Mouse (Mus musculus): ENCODE data around the gene Olfr1371. TPM values are rescaled to one million over a fixed set of nuclear protein-coding genes. Genes with fewer than 3 reads are reported as not detected.

Olfr1371 gene
- not detected in 2 replicates for polyA plus RNA-seq (2015; fragmentation: Nextera tagmentation; extraction: Ambion mirVana)

GRCm38 (mm10) chr11:52213887-52214286 lies at the start of gene Olfr1371:
Gene Olfr1371, minus strand, starts transcription at chr11:52213987.
- no peaks in the 10 kb centered on the region for H3K9me3 ChIP-seq (replicated peaks)
- H3K4me3 ChIP-seq, result no peak within 1 kb of the TSS
- H3K27ac ChIP-seq, result no peak within 1 kb of the TSS
- H3K4me2 ChIP-seq, result no peak within 1 kb of the TSS
- no peaks in the 10 kb centered on the region for H3K36me3 ChIP-seq
- H3K4me1 ChIP-seq (replicated peaks), result no peaks in the 10 kb centered on the region
- no peak for ATAC-seq (replicated peaks; ENCODE audit: insufficient number of reproducible peaks, insufficient read depth, low FRiP score, low read depth)
- no peak within 1 kb of the TSS for H3K9ac ChIP-seq
- no peaks in the 10 kb centered on the region for H3K27me3 ChIP-seq

DNA sequence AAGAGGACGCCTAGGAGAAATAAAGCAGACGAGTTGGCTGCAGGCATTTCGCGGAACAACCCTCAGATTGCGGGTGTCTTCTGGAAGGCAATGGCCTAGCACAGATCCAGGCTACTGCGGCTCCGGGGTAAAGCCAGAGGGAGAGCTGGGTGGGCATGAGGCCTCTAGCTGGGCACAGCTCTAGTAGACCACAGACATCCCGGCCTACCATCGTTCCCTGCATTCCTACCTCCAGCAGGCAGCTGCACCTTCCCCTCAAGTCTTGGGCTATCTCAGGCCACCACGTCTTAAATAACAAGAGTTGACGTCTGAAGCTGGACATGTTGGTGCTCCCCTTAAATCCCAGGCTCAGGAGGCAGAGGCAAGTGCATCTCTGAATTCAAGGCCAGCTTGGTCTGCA lies 48.6 kb upstream of the Olfr1371 start:
- Histone ChIP-seq H3K27ac (no peak overlapping the region), H3K9me3 (replicated peaks) (no peaks in the 10 kb centered on the region), H3K9ac (no peak overlapping the region), H3K27me3 (no peaks in the 10 kb centered on the region), H3K4me2 (no peak overlapping the region), H3K36me3 (no peaks in the 10 kb centered on the region), H3K4me3 (no peak overlapping the region), H3K4me1 (replicated peaks) (peaks cover 21% of the 10 kb centered on the region)
- WGBS, result 86% methylated on average over 11 of the region's 11 CpGs
- no peak for ATAC-seq (replicated peaks; ENCODE audit: insufficient number of reproducible peaks, insufficient read depth, low FRiP score, low read depth)

DNA sequence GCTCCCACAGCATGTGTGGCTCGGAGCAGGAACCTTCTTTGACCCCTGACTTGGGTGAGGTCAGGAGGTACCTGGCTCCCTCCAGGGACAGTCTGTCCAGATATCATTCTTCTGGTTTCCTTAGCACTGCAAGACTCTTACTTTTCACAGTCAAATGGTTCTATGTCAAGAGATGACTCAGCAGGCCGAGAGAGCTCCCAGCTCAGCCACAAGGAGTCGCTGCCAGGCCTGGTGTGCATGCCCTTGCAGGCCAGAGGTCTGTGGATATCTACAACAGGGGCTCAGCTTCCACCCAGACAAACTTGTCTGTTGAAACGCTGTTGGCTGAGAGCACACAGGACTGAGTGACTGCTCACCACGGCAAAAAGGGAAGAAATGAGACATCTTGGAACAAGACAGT lies 48.1 kb upstream of the Olfr1371 start:
- Histone ChIP-seq H3K9ac (no peak overlapping the region), H3K36me3 (no peaks in the 10 kb centered on the region), H3K27ac (no peak overlapping the region), H3K9me3 (replicated peaks) (no peaks in the 10 kb centered on the region), H3K4me2 (no peak overlapping the region), H3K27me3 (no peaks in the 10 kb centered on the region), H3K4me3 (no peak overlapping the region), H3K4me1 (replicated peaks) (peaks cover 21% of the 10 kb centered on the region)
- ATAC-seq (replicated peaks; ENCODE audit: insufficient number of reproducible peaks, insufficient read depth, low FRiP score, low read depth), result no peak
- WGBS, result 38% methylated on average over 5 of the region's 5 CpGs

- no peak for ATAC-seq (replicated peaks; ENCODE audit: insufficient number of reproducible peaks, insufficient read depth, low FRiP score, low read depth)
- Histone ChIP-seq H3K36me3 (no peaks in the 10 kb centered on the region), H3K9me3 (replicated peaks) (no peaks in the 10 kb centered on the region), H3K27me3 (no peaks in the 10 kb centered on the region), H3K27ac (no peak overlapping the region), H3K9ac (no peak overlapping the region), H3K4me2 (no peak overlapping the region), H3K4me1 (replicated peaks) (peaks cover 12% of the 10 kb centered on the region), H3K4me3 (no peak overlapping the region)
- WGBS, result 81% methylated on average over 4 of the region's 4 CpGs
These were observed 47.1 kb upstream of the Olfr1371 start for GRCm38 (mm10) chr11:52260878-52261277.

DNA sequence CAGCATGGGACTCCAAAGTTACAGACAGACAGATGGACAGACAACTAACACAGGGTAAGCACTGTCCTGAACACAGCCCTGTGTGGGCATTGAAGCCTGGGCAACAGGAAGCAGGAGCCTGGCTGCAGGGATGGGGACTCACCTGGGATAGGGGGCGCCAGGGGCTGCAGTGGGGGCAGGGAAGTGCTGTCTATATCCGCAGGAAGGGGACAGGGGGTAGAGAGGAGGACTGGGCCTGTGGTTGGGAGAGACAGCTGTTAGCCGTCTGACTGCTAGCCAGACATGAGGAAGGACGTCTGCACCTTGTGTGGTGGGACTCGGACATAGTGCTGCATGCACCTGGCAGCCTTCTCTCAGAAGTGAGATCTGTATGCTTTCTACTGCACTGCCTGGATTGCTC lies 44.9 kb upstream of the Olfr1371 start:
- Histone ChIP-seq H3K9ac (no peak overlapping the region), H3K27ac (no peak overlapping the region), H3K9me3 (replicated peaks) (no peaks in the 10 kb centered on the region), H3K4me2 (no peak overlapping the region), H3K4me3 (no peak overlapping the region), H3K27me3 (no peaks in the 10 kb centered on the region), H3K4me1 (replicated peaks) (peaks cover 7% of the 10 kb centered on the region; the same call in 1 of the 2 replicates), H3K36me3 (no peaks in the 10 kb centered on the region)
- ATAC-seq (replicated peaks; ENCODE audit: insufficient number of reproducible peaks, insufficient read depth, low FRiP score, low read depth), result no peak
- WGBS, result 73% methylated on average over 5 of the region's 5 CpGs

DNA sequence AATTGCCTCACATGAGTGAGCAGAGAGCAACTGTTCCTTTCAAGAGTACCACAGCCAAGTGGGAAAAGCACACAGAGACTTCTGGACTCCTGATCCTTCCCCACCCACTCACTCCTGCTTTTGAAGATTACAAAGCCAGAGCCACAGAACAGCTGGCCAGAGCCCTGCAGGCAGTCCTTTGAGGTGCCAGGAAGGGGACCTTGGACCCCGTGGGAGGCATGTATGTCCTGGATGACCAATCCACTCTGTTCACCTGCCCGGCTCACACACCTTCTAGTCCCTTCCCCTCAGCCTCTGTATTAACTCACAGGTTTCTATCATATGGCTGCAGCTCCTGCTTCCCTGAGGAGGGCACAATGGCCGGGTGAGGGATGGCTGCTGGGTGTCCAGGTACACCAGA lies 43.6 kb upstream of the Olfr1371 start:
- WGBS, result 90% methylated on average over 3 of the region's 3 CpGs
- Histone ChIP-seq H3K27me3 (no peaks in the 10 kb centered on the region), H3K36me3 (no peaks in the 10 kb centered on the region), H3K27ac (no peak overlapping the region), H3K9me3 (replicated peaks) (no peaks in the 10 kb centered on the region), H3K4me3 (no peak overlapping the region), H3K4me2 (no peak overlapping the region), H3K9ac (no peak overlapping the region), H3K4me1 (replicated peaks) (peaks cover 8% of the 10 kb centered on the region; the same call in 1 of the 2 replicates)
- no peak for ATAC-seq (replicated peaks; ENCODE audit: insufficient number of reproducible peaks, insufficient read depth, low FRiP score, low read depth)

- Histone ChIP-seq H3K9me3 (replicated peaks) (no peaks in the 10 kb centered on the region), H3K27ac (no peak overlapping the region), H3K4me2 (no peak overlapping the region), H3K36me3 (no peaks in the 10 kb centered on the region), H3K27me3 (no peaks in the 10 kb centered on the region), H3K4me3 (no peak overlapping the region), H3K4me1 (replicated peaks) (peaks cover 8% of the 10 kb centered on the region; the same call in 1 of the 2 replicates), H3K9ac (no peak overlapping the region)
- no peak for ATAC-seq (replicated peaks; ENCODE audit: insufficient number of reproducible peaks, insufficient read depth, low FRiP score, low read depth)
- WGBS, result 88% methylated on average over 8 of the region's 8 CpGs
These were observed 41.3 kb upstream of the Olfr1371 start for GRCm38 (mm10) chr11:52255077-52255476.

- H3K36me3 ChIP-seq, result no peaks in the 10 kb centered on the region
- no peaks in the 10 kb centered on the region for H3K27me3 ChIP-seq
- WGBS, result 67% methylated on average over 11 of the region's 11 CpGs
- no peaks in the 10 kb centered on the region for H3K9me3 ChIP-seq (replicated peaks)
- H3K9ac ChIP-seq, result no peak overlapping the region
- H3K4me3 ChIP-seq, result no peak overlapping the region
- ATAC-seq (replicated peaks; ENCODE audit: insufficient number of reproducible peaks, insufficient read depth, low FRiP score, low read depth), result no peak
- H3K4me1 ChIP-seq (replicated peaks), result peaks cover 8% of the 10 kb centered on the region; the same call in 1 of the 2 replicates
- no peak overlapping the region for H3K27ac ChIP-seq
- H3K4me2 ChIP-seq, result no peak overlapping the region
These were observed 40.0 kb upstream of the Olfr1371 start for GRCm38 (mm10) chr11:52253674-52254375.

GRCm38 (mm10) chr11:52252692-52253091 lies 38.9 kb upstream of the Olfr1371 start:
- Histone ChIP-seq H3K27me3 (no peaks in the 10 kb centered on the region), H3K9ac (no peak overlapping the region), H3K4me3 (no peak overlapping the region), H3K9me3 (replicated peaks) (no peaks in the 10 kb centered on the region), H3K4me2 (no peak overlapping the region), H3K4me1 (replicated peaks) (peaks cover 8% of the 10 kb centered on the region; the same call in 1 of the 2 replicates), H3K36me3 (peaks cover 2% of the 10 kb centered on the region; the same call in 1 of the 2 replicates), H3K27ac (no peak overlapping the region)
- WGBS, result 44% methylated on average over 1 of the region's 1 CpGs
- no peak for ATAC-seq (replicated peaks; ENCODE audit: insufficient number of reproducible peaks, insufficient read depth, low FRiP score, low read depth)

- Histone ChIP-seq H3K27ac (no peak overlapping the region), H3K9ac (no peak overlapping the region), H3K4me2 (no peak overlapping the region), H3K9me3 (replicated peaks) (no peaks in the 10 kb centered on the region), H3K4me3 (no peak overlapping the region), H3K36me3 (peaks cover 6% of the 10 kb centered on the region; the same call in 1 of the 2 replicates), H3K27me3 (no peaks in the 10 kb centered on the region), H3K4me1 (replicated peaks) (peaks cover 8% of the 10 kb centered on the region; the same call in 1 of the 2 replicates)
- ATAC-seq (replicated peaks; ENCODE audit: insufficient number of reproducible peaks, insufficient read depth, low FRiP score, low read depth), result no peak
- 40% methylated on average over 5 of the region's 5 CpGs for WGBS
These were observed 38.0 kb upstream of the Olfr1371 start for GRCm38 (mm10) chr11:52251770-52252169.

DNA sequence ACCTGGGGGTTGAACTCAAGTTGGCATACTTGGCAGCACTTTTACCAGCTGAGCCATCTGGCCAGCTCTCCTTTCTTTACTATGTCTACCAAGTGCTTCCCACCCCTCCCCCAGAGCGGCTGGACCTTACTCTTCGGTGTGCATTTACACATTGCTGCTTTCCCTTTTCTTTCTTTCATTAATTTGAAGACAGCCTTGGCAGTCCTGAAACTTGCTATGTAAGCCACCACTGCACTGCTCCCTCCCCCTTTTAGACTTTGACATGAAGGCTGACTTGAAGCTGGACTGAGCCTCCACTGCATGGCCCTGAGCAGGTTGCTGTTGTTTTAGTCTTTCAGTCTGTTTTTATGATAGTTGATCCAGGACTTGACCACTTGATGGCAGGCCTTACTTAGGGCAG lies 35.7 kb upstream of the Olfr1371 start:
- H3K36me3 ChIP-seq, result peaks cover 24% of the 10 kb centered on the region
- no peak for ATAC-seq (replicated peaks; ENCODE audit: insufficient number of reproducible peaks, insufficient read depth, low FRiP score, low read depth)

More for the DNA sequence above, 35.7 kb upstream of the Olfr1371 start:
- Histone ChIP-seq H3K27me3 (no peaks in the 10 kb centered on the region), H3K4me1 (replicated peaks) (peaks cover 6% of the 10 kb centered on the region; the same call in 1 of the 2 replicates), H3K9me3 (replicated peaks) (no peaks in the 10 kb centered on the region), H3K4me2 (no peak overlapping the region), H3K9ac (no peak overlapping the region), H3K27ac (no peak overlapping the region), H3K4me3 (no peak overlapping the region)
- 96% methylated on average over 2 of the region's 2 CpGs for WGBS
